Mouse (Mus musculus) ZHBTc4 (cell line): ENCODE data around the gene Sh3rf1.

ENCODE experiments used
- DNase-seq: peaks from one replicate; pipeline ENCODE4 v3.0.0-alpha.2; 2011; ENCODE audit warnings: low read depth, low spot score

Gene Sh3rf1

GRCm38 (mm10) chr8:61322462-61322861, 98.8 kb downstream of the Sh3rf1 start:
- no peak for DNase-seq

- DNase-seq: no peak
These were observed 100.8 kb downstream of the Sh3rf1 start for GRCm38 (mm10) chr8:61324363-61324914.

GRCm38 (mm10) chr8:61325014-61325715, 101.5 kb downstream of the Sh3rf1 start:
- no peak for DNase-seq

GRCm38 (mm10) chr8:61326281-61326680, 102.6 kb downstream of the Sh3rf1 start:
- peak; percentile 62 for DNase-seq

GRCm38 (mm10) chr8:61327333-61327732, 103.7 kb downstream of the Sh3rf1 start:
- no peak for DNase-seq

- DNase-seq: no peak
These were observed 116.0 kb downstream of the Sh3rf1 start for GRCm38 (mm10) chr8:61339629-61340028.

GRCm38 (mm10) chr8:61340283-61340984, 116.8 kb downstream of the Sh3rf1 start:
- DNase-seq: no peak

GRCm38 (mm10) chr8:61341587-61342441, 118.1 kb downstream of the Sh3rf1 start:
- DNase-seq: no peak

- no peak for DNase-seq
These were observed 118.9 kb downstream of the Sh3rf1 start for GRCm38 (mm10) chr8:61342473-61343026.

GRCm38 (mm10) chr8:61344435-61344834, 120.8 kb downstream of the Sh3rf1 start:
- DNase-seq: no peak

- DNase-seq: no peak
These were observed 123.3 kb downstream of the Sh3rf1 start for GRCm38 (mm10) chr8:61346941-61347340.

GRCm38 (mm10) chr8:61347526-61347925, 123.9 kb downstream of the Sh3rf1 start:
- no peak for DNase-seq

GRCm38 (mm10) chr8:61348029-61348428, 124.4 kb downstream of the Sh3rf1 start:
- no peak for DNase-seq

- DNase-seq: no peak
These were observed 124.8 kb downstream of the Sh3rf1 start for GRCm38 (mm10) chr8:61348518-61348917.

GRCm38 (mm10) chr8:61350443-61350842, 126.8 kb downstream of the Sh3rf1 start:
- DNase-seq: no peak

GRCm38 (mm10) chr8:61351638-61352037, 128.0 kb downstream of the Sh3rf1 start:
- no peak for DNase-seq

- DNase-seq: no peak
These were observed 131.8 kb downstream of the Sh3rf1 start for GRCm38 (mm10) chr8:61355503-61355902.

- no peak for DNase-seq
These were observed 135.3 kb downstream of the Sh3rf1 start for GRCm38 (mm10) chr8:61359004-61359403.

- no peak for DNase-seq
These were observed 136.2 kb downstream of the Sh3rf1 start for GRCm38 (mm10) chr8:61359851-61360272.

GRCm38 (mm10) chr8:61360362-61360761, 136.7 kb downstream of the Sh3rf1 start:
- no peak for DNase-seq

- no peak for DNase-seq
These were observed 137.8 kb downstream of the Sh3rf1 start for GRCm38 (mm10) chr8:61361476-61361875.
